Mouse (Mus musculus): ENCODE measurements at regions not wholly inside any gene's neighbourhood (a gene's known extent, or its start where the extent isn't known, plus 50 kb on each side); places are given as distances from the start of the nearest gene placed in this dataset.
"Not testable (repeated sequence)": the region's sequence is repeated elsewhere in the genome, so short reads cannot be mapped to it uniquely, and the experiment has no call there.

- H3K4me1 ChIP-seq (ENCODE audit: control insufficient read depth in 2 of 2, insufficient read depth in 2 of 2, low read length in 2 of 2, poor library complexity in 1 of 2): peaks cover 0 to 19% of the 10 kb centered on the region in 2 experiments; a peak in 1 of 4 replicates
- in situ Hi-C loops (cut with MboI; ENCODE audit: low sequenced_read_pairs in 2 of 2, unreplicated experiment in 2 of 2): loop anchor here (25.0 kb wide), 2 partner anchors 196 to 321 kb away; no protein-coding TSS in a partner anchor
- H3K9ac ChIP-seq (ENCODE audit: insufficient read depth, low read depth, low read length, poor library complexity, severe bottlenecking): no peak overlapping the region
- H3K9me3 ChIP-seq (ENCODE audit: control insufficient read depth, insufficient read depth, low read depth, low read length): no peaks in the 10 kb centered on the region
- no peaks in the 10 kb centered on the region for H3K36me3 ChIP-seq (ENCODE audit: control insufficient read depth, insufficient read depth, low read length, poor library complexity, severe bottlenecking)
- no peak for DNase-seq (ENCODE audit: low read depth, low spot score)
- no peak overlapping the region for H3K4me3 ChIP-seq (ENCODE audit: insufficient read depth in 1 of 2, low read depth in 1 of 2, low read length in 2 of 2, poor library complexity in 1 of 2, severe bottlenecking in 1 of 2)
- H3K27ac ChIP-seq (ENCODE audit: insufficient read depth, low read depth, low read length, poor library complexity, severe bottlenecking): no peak overlapping the region
- TF ChIP-seq ZNF384 (IDR thresholded peaks at IDR 0.05; ENCODE audit: low read depth, low read length): no peak
- TF ChIP-seq HCFC1 (IDR thresholded peaks at IDR 0.05; ENCODE audit: borderline replicate concordance, insufficient read depth, low read length): no peak
- no peak for TF ChIP-seq ZC3H11A (IDR thresholded peaks at IDR 0.05; ENCODE audit: borderline replicate concordance, low read depth, low read length)
- TF ChIP-seq CHD2 (IDR thresholded peaks at IDR 0.05; ENCODE audit: low read depth, low read length): no peak
- no peak for TF ChIP-seq MAFK (IDR thresholded peaks at IDR 0.05; ENCODE audit: insufficient read depth, low read depth, low read length)
Measured at GRCm38 (mm10) chr2:92808121-92808520, 106.8 kb upstream of the Syt13 start.

DNA sequence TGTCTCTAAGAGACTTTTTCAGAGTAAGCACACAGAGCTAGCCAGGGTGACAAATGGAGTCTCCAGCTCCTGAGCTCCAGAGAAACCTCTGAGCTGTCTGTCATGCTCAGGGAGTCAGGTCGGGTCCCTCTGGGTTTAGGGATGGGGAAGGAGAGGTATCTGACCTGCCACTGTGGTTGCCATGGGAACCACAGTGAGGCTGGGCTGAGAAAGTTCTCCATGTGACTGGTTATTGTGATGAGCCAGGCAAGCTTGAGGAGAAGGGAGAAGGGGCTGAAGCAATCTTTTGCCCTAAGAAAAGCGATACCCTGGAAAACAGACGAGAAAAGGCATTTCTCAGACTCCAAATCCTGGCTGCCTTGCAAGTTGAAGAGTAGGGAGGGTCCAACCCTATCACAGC is 105.7 kb upstream of the Syt13 start:
- no peak overlapping the region for H3K4me3 ChIP-seq (ENCODE audit: insufficient read depth in 1 of 2, low read depth in 1 of 2, low read length in 2 of 2, poor library complexity in 1 of 2, severe bottlenecking in 1 of 2)
- no peak for TF ChIP-seq ZC3H11A (IDR thresholded peaks at IDR 0.05; ENCODE audit: borderline replicate concordance, low read depth, low read length)
- no peak for TF ChIP-seq HCFC1 (IDR thresholded peaks at IDR 0.05; ENCODE audit: borderline replicate concordance, insufficient read depth, low read length)
- TF ChIP-seq MAFK (IDR thresholded peaks at IDR 0.05; ENCODE audit: insufficient read depth, low read depth, low read length): no peak
- TF ChIP-seq CHD2 (IDR thresholded peaks at IDR 0.05; ENCODE audit: low read depth, low read length): no peak
- no peak for TF ChIP-seq ZNF384 (IDR thresholded peaks at IDR 0.05; ENCODE audit: low read depth, low read length)
- H3K9ac ChIP-seq (ENCODE audit: insufficient read depth, low read depth, low read length, poor library complexity, severe bottlenecking): no peak overlapping the region
- no peaks in the 10 kb centered on the region for H3K9me3 ChIP-seq (ENCODE audit: control insufficient read depth, insufficient read depth, low read depth, low read length)
- H3K27ac ChIP-seq (ENCODE audit: insufficient read depth, low read depth, low read length, poor library complexity, severe bottlenecking): no peak overlapping the region
- H3K4me1 ChIP-seq (ENCODE audit: control insufficient read depth in 2 of 2, insufficient read depth in 2 of 2, low read length in 2 of 2, poor library complexity in 1 of 2): peaks cover 0 to 19% of the 10 kb centered on the region in 2 experiments; a peak in 1 of 4 replicates
- H3K36me3 ChIP-seq (ENCODE audit: control insufficient read depth, insufficient read depth, low read length, poor library complexity, severe bottlenecking): no peaks in the 10 kb centered on the region
- in situ Hi-C loops (cut with MboI; ENCODE audit: low sequenced_read_pairs in 2 of 2, unreplicated experiment in 2 of 2): loop anchor here (25.0 kb wide), 2 partner anchors 197 to 322 kb away; no protein-coding TSS in a partner anchor
- DNase-seq (ENCODE audit: low read depth, low spot score): no peak

- no peak for DNase-seq (ENCODE audit: low read depth, low spot score)
- no peak overlapping the region for H3K27ac ChIP-seq (ENCODE audit: insufficient read depth, low read depth, low read length, poor library complexity, severe bottlenecking)
- peaks cover 0 to 18% of the 10 kb centered on the region in 2 experiments; a peak in 1 of 4 replicates for H3K4me1 ChIP-seq (ENCODE audit: control insufficient read depth in 2 of 2, insufficient read depth in 2 of 2, low read length in 2 of 2, poor library complexity in 1 of 2)
Measured at GRCm38 (mm10) chr2:92809681-92810323, 105.1 kb upstream of the Syt13 start.

GRCm38 (mm10) chr2:92810956-92811355 is 103.9 kb upstream of the Syt13 start:
- H3K9ac ChIP-seq (ENCODE audit: insufficient read depth, low read depth, low read length, poor library complexity, severe bottlenecking); H3K36me3 ChIP-seq (ENCODE audit: control insufficient read depth, insufficient read depth, low read length, poor library complexity, severe bottlenecking); H3K27ac ChIP-seq (ENCODE audit: insufficient read depth, low read depth, low read length, poor library complexity, severe bottlenecking); H3K4me3 ChIP-seq (ENCODE audit: insufficient read depth in 1 of 2, low read depth in 1 of 2, low read length in 2 of 2, poor library complexity in 1 of 2, severe bottlenecking in 1 of 2); H3K9me3 ChIP-seq (ENCODE audit: control insufficient read depth, insufficient read depth, low read depth, low read length): not testable (repeated sequence)
- H3K4me1 ChIP-seq (ENCODE audit: control insufficient read depth in 2 of 2, insufficient read depth in 2 of 2, low read length in 2 of 2, poor library complexity in 1 of 2): peaks cover 0 to 13% of the 10 kb centered on the region in 2 experiments; a peak in 1 of 4 replicates
- in situ Hi-C loops (cut with MboI; ENCODE audit: low sequenced_read_pairs in 2 of 2, unreplicated experiment in 2 of 2): loop anchor here (25.0 kb wide), 2 partner anchors 199 to 324 kb away; no protein-coding TSS in a partner anchor
- TF ChIP-seq ZNF384 (IDR thresholded peaks at IDR 0.05; ENCODE audit: low read depth, low read length) (peak; percentile 84), MAFK (IDR thresholded peaks at IDR 0.05; ENCODE audit: insufficient read depth, low read depth, low read length) (0 out of 2 replicates have a peak, but pooled peaks have one; percentile 27)
- DNase-seq (ENCODE audit: low read depth, low spot score): peak; percentile 40

More at GRCm38 (mm10) chr2:92809681-92810323, 105.1 kb upstream of the Syt13 start:
- H3K4me3 ChIP-seq (ENCODE audit: insufficient read depth in 1 of 2, low read depth in 1 of 2, low read length in 2 of 2, poor library complexity in 1 of 2, severe bottlenecking in 1 of 2): no peak overlapping the region
- in situ Hi-C loops (cut with MboI; ENCODE audit: low sequenced_read_pairs in 2 of 2, unreplicated experiment in 2 of 2): loop anchor here (25.0 kb wide), 2 partner anchors 198 to 323 kb away; no protein-coding TSS in a partner anchor
- no peak for TF ChIP-seq HCFC1 (IDR thresholded peaks at IDR 0.05; ENCODE audit: borderline replicate concordance, insufficient read depth, low read length)
- TF ChIP-seq MAFK (IDR thresholded peaks at IDR 0.05; ENCODE audit: insufficient read depth, low read depth, low read length): peak; percentile 89
- no peak for TF ChIP-seq CHD2 (IDR thresholded peaks at IDR 0.05; ENCODE audit: low read depth, low read length)
- no peak for TF ChIP-seq ZC3H11A (IDR thresholded peaks at IDR 0.05; ENCODE audit: borderline replicate concordance, low read depth, low read length)
- TF ChIP-seq ZNF384 (IDR thresholded peaks at IDR 0.05; ENCODE audit: low read depth, low read length): peak; percentile 59
- H3K9me3 ChIP-seq (ENCODE audit: control insufficient read depth, insufficient read depth, low read depth, low read length): no peaks in the 10 kb centered on the region
- no peaks in the 10 kb centered on the region for H3K36me3 ChIP-seq (ENCODE audit: control insufficient read depth, insufficient read depth, low read length, poor library complexity, severe bottlenecking)
- H3K9ac ChIP-seq (ENCODE audit: insufficient read depth, low read depth, low read length, poor library complexity, severe bottlenecking): no peak overlapping the region

Data from ES-E14 (cell line).